Mouse (Mus musculus) erythroblast, embryonic 14.5 days (primary cell): ENCODE measurements around the gene Samd10.

Experiments
- GATA1 ChIP-seq: IDR thresholded peaks from 2 replicates; pipeline ENCODE4 v1.6.1; 2012; ENCODE audit warnings: low read length, inconsistent platforms, mixed read lengths
- TAL1 ChIP-seq: IDR thresholded peaks from 3 replicates; pipeline ENCODE4 v1.6.1; 2012; ENCODE audit warnings: low read length, inconsistent platforms, mixed read lengths

GRCm38 (mm10) chr2:181568272-181569008, 30.6 kb downstream of the Samd10 start:
- TF ChIP-seq GATA1 = no peak
- TF ChIP-seq TAL1 = no peak
